Mouse (Mus musculus) central nervous system, embryonic 18 days (tissue): ENCODE results near the gene Obox5. TPM values are rescaled to one million over a fixed set of nuclear protein-coding genes. Genes with fewer than 3 reads are reported as not detected.

Experiments
- polyA plus RNA-seq: library from polyadenylated mRNA; depleted of rRNA; stranded (reverse); fragments of >200 nt; gene quantifications from 2 replicates; pipeline ENCODE4 v1.2.3, GENCODE M21; 2012; rRNA removed

Gene Obox5
- polyA plus RNA-seq: not detected in 2 replicates

GRCm38 (mm10) chr7:15749831-15750230, at the start of gene Obox5:
Obox5 (plus strand) TSS chr7:15750131.

Other genes with a start within 250 kb of the Obox5 start
- gene Obox3, start 110.2 kb upstream of the Obox5 start, polyA plus RNA-seq: not detected in 2 replicates
- not detected in 2 replicates for gene Obox6, start 89.5 kb downstream of the Obox5 start, polyA plus RNA-seq
- gene Crx, start 129.8 kb downstream of the Obox5 start, polyA plus RNA-seq: 0.05 and 0.57 TPM in 2 replicates
- 0.14 and 0.17 TPM in 2 replicates for gene Crxos, start 132.5 kb downstream of the Obox5 start, polyA plus RNA-seq
- 1,152 and 1,184 TPM in 2 replicates for gene Selenow, start 172.3 kb downstream of the Obox5 start, polyA plus RNA-seq
- 116 and 118 TPM in 2 replicates for gene Nop53, start 195.9 kb downstream of the Obox5 start, polyA plus RNA-seq
- 5.9 TPM in 2 replicates for gene Ehd2, start 217.4 kb downstream of the Obox5 start, polyA plus RNA-seq